Mouse (Mus musculus) midbrain, embryonic 11.5 days (tissue): ENCODE measurements at regions not wholly inside any gene's neighbourhood (a gene's known extent, or its start where the extent isn't known, plus 50 kb on each side); places are given as distances from the start of the nearest gene placed in this dataset.

ENCODE experiments used
- ATAC-seq: fragments of 200-750 bp; cut with Nextera tagmentation; 2 replicates; pipeline ENCODE4 v1.8.0; 2017; ENCODE audit warnings: moderate TSS enrichment, moderate library complexity; ENCODE audit not compliant: low FRiP score
- DNase-seq: peaks from one replicate; pipeline ENCODE4 v3.0.0; 2015; ENCODE audit warnings: low spot score; ENCODE audit errors: missing footprints
- H3K27ac ChIP-seq: fragments of 300-500 bp; sonication (generic); 2 replicates; pipeline ENCODE4 v1.5.1; 2014; ENCODE audit warnings: low read depth, low read length
- H3K27me3 ChIP-seq: fragments of 300-500 bp; sonication (generic); 2 replicates; pipeline ENCODE4 v1.6.1; 2014; ENCODE audit warnings: mild to moderate bottlenecking, low read length, moderate library complexity, mixed read lengths; ENCODE audit not compliant: control insufficient read depth, insufficient read depth
- H3K36me3 ChIP-seq: fragments of 300-500 bp; sonication (generic); 2 replicates; pipeline ENCODE4 v1.6.1; 2014; ENCODE audit warnings: mild to moderate bottlenecking, low read length, moderate library complexity, mixed read lengths; ENCODE audit not compliant: control insufficient read depth, insufficient read depth
- H3K4me1 ChIP-seq: fragments of 300-500 bp; sonication (generic); 2 replicates; pipeline ENCODE4 v1.6.1; 2014; ENCODE audit warnings: low read length; ENCODE audit not compliant: control insufficient read depth, insufficient read depth
- H3K4me2 ChIP-seq: fragments of 300-500 bp; sonication (generic); 2 replicates; pipeline ENCODE4 v1.6.1; 2014; ENCODE audit warnings: mild to moderate bottlenecking, moderate library complexity
- H3K4me3 ChIP-seq: fragments of 300-500 bp; sonication (generic); 2 replicates; pipeline ENCODE4 v1.5.1; 2014; ENCODE audit warnings: low read depth, low read length
- H3K9ac ChIP-seq: fragments of 300-500 bp; sonication (generic); 2 replicates; pipeline ENCODE4 v1.6.1; 2014; ENCODE audit warnings: low read length
- H3K9me3 ChIP-seq: fragments of 300-500 bp; sonication (generic); 2 replicates; pipeline ENCODE4 v1.6.1; 2016; ENCODE audit warnings: low read length; ENCODE audit not compliant: control insufficient read depth
- WGBS: fragments of 180-500 bp; shearing (Covaris S2); extraction: QIAGEN DNeasy Blood & Tissue Kit; methylation state at CpG from one replicate; pipeline ENCODE4 v1.1.7; 2014; 5-methylcytosine and 5-hydroxymethylcytosine counted together

GRCm38 (mm10) chr10:71485063-71485762, 137.7 kb downstream of the Ipmk start:
- Histone ChIP-seq H3K9me3 (no peaks in the 10 kb centered on the region), H3K27me3 (no peaks in the 10 kb centered on the region), H3K36me3 (no peaks in the 10 kb centered on the region), H3K9ac (no peak overlapping the region), H3K4me3 (no peak overlapping the region), H3K27ac (no peak overlapping the region), H3K4me2 (no peak overlapping the region), H3K4me1 (no peaks in the 10 kb centered on the region)
- 58% methylated on average over 17 of the region's 17 CpGs for WGBS
- peak; percentile 64; the same call in 1 of the 2 replicates for ATAC-seq
- peak; percentile 87 for DNase-seq

GRCm38 (mm10) chr10:71489791-71490190, 142.2 kb downstream of the Ipmk start:
- no peak for DNase-seq
- ATAC-seq, result no peak
- H3K36me3 ChIP-seq, result no peaks in the 10 kb centered on the region
- 92% methylated on average over 7 of the region's 7 CpGs for WGBS
- H3K9ac ChIP-seq, result no peak overlapping the region
- no peak overlapping the region for H3K27ac ChIP-seq
- no peaks in the 10 kb centered on the region for H3K4me1 ChIP-seq
- H3K9me3 ChIP-seq, result no peaks in the 10 kb centered on the region
- no peak overlapping the region for H3K4me2 ChIP-seq
- no peak overlapping the region for H3K4me3 ChIP-seq
- no peaks in the 10 kb centered on the region for H3K27me3 ChIP-seq

GRCm38 (mm10) chr10:71502096-71502495, 154.5 kb downstream of the Ipmk start:
- 64% methylated on average over 4 of the region's 5 CpGs for WGBS

GRCm38 (mm10) chr10:71504219-71504618, 156.7 kb downstream of the Ipmk start:
- 100% methylated on average over 1 of the region's 1 CpGs for WGBS
- H3K27me3 ChIP-seq, result no peaks in the 10 kb centered on the region
- no peaks in the 10 kb centered on the region for H3K4me1 ChIP-seq
- DNase-seq (no peak), ATAC-seq (no peak)
- no peak overlapping the region for H3K27ac ChIP-seq
- H3K36me3 ChIP-seq, result no peaks in the 10 kb centered on the region
- H3K9ac ChIP-seq, result no peak overlapping the region
- no peak overlapping the region for H3K4me3 ChIP-seq
- H3K4me2 ChIP-seq, result no peak overlapping the region
- no peaks in the 10 kb centered on the region for H3K9me3 ChIP-seq

More at GRCm38 (mm10) chr10:71502096-71502495, 154.5 kb downstream of the Ipmk start:
- H3K9ac ChIP-seq, result no peak overlapping the region
- no peaks in the 10 kb centered on the region for H3K27me3 ChIP-seq
- no peaks in the 10 kb centered on the region for H3K4me1 ChIP-seq
- H3K36me3 ChIP-seq, result no peaks in the 10 kb centered on the region
- no peak overlapping the region for H3K4me3 ChIP-seq
- no peak overlapping the region for H3K27ac ChIP-seq
- no peak for ATAC-seq
- peak; percentile 74 for DNase-seq
- no peaks in the 10 kb centered on the region for H3K9me3 ChIP-seq
- no peak overlapping the region for H3K4me2 ChIP-seq

- H3K9ac ChIP-seq, result no peak overlapping the region
- ATAC-seq (no peak), DNase-seq (no peak)
- no peaks in the 10 kb centered on the region for H3K4me1 ChIP-seq
- no peak overlapping the region for H3K4me3 ChIP-seq
- H3K27me3 ChIP-seq, result no peaks in the 10 kb centered on the region
- H3K4me2 ChIP-seq, result no peak overlapping the region
- no peaks in the 10 kb centered on the region for H3K36me3 ChIP-seq
- H3K9me3 ChIP-seq, result no peaks in the 10 kb centered on the region
- no peak overlapping the region for H3K27ac ChIP-seq
- WGBS, result 81% methylated on average over 2 of the region's 2 CpGs
Observed at GRCm38 (mm10) chr10:71525290-71525689, 177.7 kb downstream of the Ipmk start.

- Histone ChIP-seq H3K4me1 (no peaks in the 10 kb centered on the region), H3K9me3 (0 out of 2 replicates have a peak, but pooled peaks cover 2% of the 10 kb centered on the region), H3K36me3 (no peaks in the 10 kb centered on the region), H3K27ac (no peak overlapping the region), H3K27me3 (no peaks in the 10 kb centered on the region), H3K4me2 (no peak overlapping the region), H3K9ac (no peak overlapping the region), H3K4me3 (no peak overlapping the region)
- DNase-seq (no peak), ATAC-seq (no peak)
- 76% methylated on average over 2 of the region's 2 CpGs for WGBS
Observed at GRCm38 (mm10) chr10:71533759-71534158, 186.2 kb downstream of the Ipmk start.

- H3K9ac ChIP-seq, result no peak overlapping the region
- no peak overlapping the region for H3K4me2 ChIP-seq
- no peaks in the 10 kb centered on the region for H3K27me3 ChIP-seq
- no peaks in the 10 kb centered on the region for H3K4me1 ChIP-seq
- no peak overlapping the region for H3K4me3 ChIP-seq
- H3K36me3 ChIP-seq, result no peaks in the 10 kb centered on the region
- ATAC-seq, result no peak
- no peak overlapping the region for H3K27ac ChIP-seq
- no peaks in the 10 kb centered on the region for H3K9me3 ChIP-seq
- no peak for DNase-seq
- 89% methylated on average over 7 of the region's 7 CpGs for WGBS
Observed at GRCm38 (mm10) chr10:71545489-71545888, 197.9 kb downstream of the Ipmk start.

GRCm38 (mm10) chr10:71546507-71546906, 198.9 kb downstream of the Ipmk start:
- ATAC-seq, result no peak
- Histone ChIP-seq H3K9me3 (no peaks in the 10 kb centered on the region), H3K36me3 (no peaks in the 10 kb centered on the region), H3K27me3 (no peaks in the 10 kb centered on the region), H3K4me3 (no peak overlapping the region), H3K27ac (no peak overlapping the region), H3K4me2 (no peak overlapping the region), H3K9ac (no peak overlapping the region), H3K4me1 (no peaks in the 10 kb centered on the region)
- WGBS, result 90% methylated on average over 7 of the region's 7 CpGs
- DNase-seq, result no peak

GRCm38 (mm10) chr10:71583716-71584115, 236.2 kb downstream of the Ipmk start:
- no peaks in the 10 kb centered on the region for H3K9me3 ChIP-seq
- DNase-seq, result no peak
- WGBS, result 91% methylated on average over 10 of the region's 10 CpGs
- no peaks in the 10 kb centered on the region for H3K36me3 ChIP-seq
- ATAC-seq, result no peak
- no peak overlapping the region for H3K9ac ChIP-seq
- H3K27ac ChIP-seq, result no peak overlapping the region
- no peak overlapping the region for H3K4me2 ChIP-seq
- no peaks in the 10 kb centered on the region for H3K4me1 ChIP-seq
- no peaks in the 10 kb centered on the region for H3K27me3 ChIP-seq
- H3K4me3 ChIP-seq, result no peak overlapping the region
